Mouse (Mus musculus) olfactory bulb, adult 2 months (tissue): ENCODE measurements at regions not wholly inside any gene's neighbourhood (a gene's known extent, or its start where the extent isn't known, plus 50 kb on each side); places are given as distances from the start of the nearest gene placed in this dataset.

Experiments
- CTCF ChIP-seq: fragments of 200-500 bp; IDR thresholded peaks from 2 replicates; pipeline ENCODE4 v1.5.1; 2012; ENCODE audit warnings: low read depth, mild to moderate bottlenecking, low read length, moderate library complexity; ENCODE audit not compliant: insufficient read depth
- POLR2A ChIP-seq: fragments of 200-500 bp; IDR thresholded peaks from 2 replicates; pipeline ENCODE4 v1.6.1; 2012; ENCODE audit warnings: mild to moderate bottlenecking, low read depth, low read length, moderate library complexity; ENCODE audit not compliant: insufficient read depth

DNA sequence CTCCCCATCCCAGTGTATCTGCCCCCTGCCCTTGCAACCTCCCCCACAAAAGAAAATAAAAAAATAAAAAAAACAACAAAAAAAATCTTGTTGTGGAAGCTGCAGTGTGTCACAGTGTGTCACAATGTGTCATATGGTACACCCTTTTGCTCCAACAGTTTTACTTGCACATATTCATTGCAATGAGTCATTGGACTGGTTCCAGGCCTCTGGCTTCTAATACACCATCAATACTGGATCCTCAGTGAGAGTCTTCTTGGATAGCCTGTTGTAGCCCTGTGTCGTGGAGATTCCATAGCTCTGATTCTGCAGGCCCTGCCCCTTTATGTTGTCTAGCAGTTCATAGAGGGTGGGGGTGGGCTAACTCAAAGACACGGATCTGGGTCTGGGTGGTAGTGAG is 290.1 kb upstream of the Tank start:
- TF ChIP-seq CTCF (no peak), POLR2A (no peak)
